Mouse (Mus musculus) heart, adult 18-20 months (tissue): Measurements from ENCODE around the gene Gm47995. TPM values are rescaled to one million over a fixed set of nuclear protein-coding genes. Genes with fewer than 3 reads are reported as not detected.
"Not testable (repeated sequence)": the region's sequence is repeated elsewhere in the genome, so short reads cannot be mapped to it uniquely, and the experiment has no call there.

Experiments
- DNase-seq, 2 experiments: peaks; one replicate each; pipeline ENCODE4 v3.0.0; 2021 to 2022; ENCODE audit warnings: mixed read lengths in 1 of 2
- long read RNA-seq, 2 experiments: library from polyadenylated mRNA; stranded (forward); transcript quantifications; one replicate each; pipeline ENCODE4 v2.0.0; 2021
- total RNA-seq, 2 experiments: library from RNA; stranded (reverse); gene quantifications; 2 replicates each; pipeline ENCODE4 v1.2.3; 2021

Gm47995 gene
- not detected for total RNA-seq
- long read RNA-seq, experiment 1 = 0 reads
- long read RNA-seq, experiment 2 = 0 reads

DNA sequence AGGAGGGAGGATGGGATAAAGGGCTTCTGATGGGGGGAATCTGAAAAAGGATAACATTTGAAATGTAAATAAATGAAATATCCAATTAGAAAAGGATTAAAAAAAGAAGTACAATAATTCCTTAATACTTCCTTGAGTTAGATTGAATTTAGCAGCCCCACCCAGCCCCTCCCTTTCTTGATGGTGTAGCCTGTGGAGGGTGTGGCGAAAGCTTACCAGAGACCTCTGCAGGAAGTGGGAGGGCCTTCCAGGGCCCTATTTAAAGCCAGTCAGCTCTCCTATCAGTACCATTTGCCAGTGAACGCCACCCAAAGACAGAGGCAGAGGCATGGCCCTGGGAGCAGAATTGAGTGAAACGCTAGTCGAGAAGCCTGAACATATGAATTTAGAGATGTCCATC, at the start of gene Gm47995:
Gm47995 (plus strand) TSS at position 329 of the 400 bp plus-strand sequence.
- DNase-seq = not testable (repeated sequence)

GRCm38 (mm10) chr1:151150211-151150610, 48.0 kb upstream of the Gm47995 start:
- no peak for DNase-seq

GRCm38 (mm10) chr1:151151089-151151488, 47.2 kb upstream of the Gm47995 start:
- no peak for DNase-seq

- DNase-seq = peak; percentile 46 to 69
These were observed 45.1 kb upstream of the Gm47995 start for GRCm38 (mm10) chr1:151153056-151153652.

DNA sequence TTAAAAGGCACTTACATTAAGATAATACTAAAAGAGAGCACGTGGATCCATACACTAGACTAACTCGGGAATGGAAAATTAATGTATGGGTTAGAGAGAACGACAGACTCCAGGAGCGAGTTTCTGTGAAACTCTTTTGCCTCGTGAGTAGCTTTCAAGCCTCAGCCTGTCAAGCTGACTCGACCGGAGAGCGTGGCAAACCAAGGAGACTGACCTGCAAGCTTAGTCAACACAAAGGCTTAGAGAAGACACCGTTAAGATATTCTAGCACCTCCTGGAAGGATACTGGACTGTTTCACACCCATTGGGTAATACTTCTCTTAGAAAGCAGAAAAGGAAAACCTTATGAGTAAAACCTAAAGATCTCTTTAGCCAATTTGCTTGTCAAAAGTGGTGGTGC, 44.1 kb upstream of the Gm47995 start:
- not testable (repeated sequence) for DNase-seq

- no peak for DNase-seq
These were observed 42.1 kb upstream of the Gm47995 start for GRCm38 (mm10) chr1:151156129-151156528.

GRCm38 (mm10) chr1:151156777-151157632, 41.2 kb upstream of the Gm47995 start:
- peak in 1 of 2 experiments; percentile 12 for DNase-seq

GRCm38 (mm10) chr1:151157963-151158856, 40.0 kb upstream of the Gm47995 start:
- DNase-seq = no peak

GRCm38 (mm10) chr1:151158857-151159510, 39.3 kb upstream of the Gm47995 start:
- no peak for DNase-seq

- no peak for DNase-seq
These were observed 32.2 kb upstream of the Gm47995 start for GRCm38 (mm10) chr1:151166031-151166430.

DNA sequence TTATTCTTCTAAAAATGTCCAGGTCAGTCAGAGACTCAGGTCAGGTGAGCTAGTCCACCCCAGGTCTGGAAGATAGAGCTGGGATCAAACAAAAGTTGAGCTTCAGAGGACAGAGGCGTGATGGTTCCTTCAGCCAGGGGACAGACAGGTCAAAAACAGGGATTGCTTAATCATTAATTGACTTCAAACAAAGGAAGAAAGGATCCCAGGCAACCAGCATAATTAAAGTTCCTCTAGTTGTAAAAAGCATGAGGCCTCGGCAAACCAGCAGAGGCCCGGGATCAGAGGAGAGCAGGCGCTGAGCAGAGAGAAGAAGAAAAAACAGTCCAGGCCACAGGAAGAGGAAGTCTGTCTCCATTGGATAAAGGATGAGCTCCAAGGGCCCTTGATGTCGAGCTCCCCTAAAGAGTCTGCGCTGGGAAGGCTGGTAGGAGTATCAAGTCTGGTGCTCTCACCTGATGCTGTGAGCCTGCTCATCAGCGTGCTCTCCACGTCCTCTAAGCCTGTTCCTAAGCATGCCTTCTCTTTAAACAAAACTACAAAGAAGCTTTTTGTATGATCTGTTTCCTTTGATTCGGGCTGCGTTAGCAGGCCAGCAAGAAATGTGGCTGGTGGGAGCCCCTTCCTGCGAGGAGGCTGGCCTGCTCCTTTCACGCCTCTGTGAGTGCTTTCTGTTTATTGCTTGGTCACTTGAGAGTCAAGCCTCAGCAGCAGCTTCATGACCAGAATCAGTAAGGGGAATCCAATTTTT, 30.8 kb upstream of the Gm47995 start:
- DNase-seq = no peak

GRCm38 (mm10) chr1:151168637-151169036, 29.6 kb upstream of the Gm47995 start:
- DNase-seq = no peak

- DNase-seq = peak; percentile 73 to 83
These were observed 26.4 kb upstream of the Gm47995 start for GRCm38 (mm10) chr1:151171572-151172461.

- DNase-seq = peak; percentile 22 to 29
These were observed 21.0 kb upstream of the Gm47995 start for GRCm38 (mm10) chr1:151177030-151177936.

DNA sequence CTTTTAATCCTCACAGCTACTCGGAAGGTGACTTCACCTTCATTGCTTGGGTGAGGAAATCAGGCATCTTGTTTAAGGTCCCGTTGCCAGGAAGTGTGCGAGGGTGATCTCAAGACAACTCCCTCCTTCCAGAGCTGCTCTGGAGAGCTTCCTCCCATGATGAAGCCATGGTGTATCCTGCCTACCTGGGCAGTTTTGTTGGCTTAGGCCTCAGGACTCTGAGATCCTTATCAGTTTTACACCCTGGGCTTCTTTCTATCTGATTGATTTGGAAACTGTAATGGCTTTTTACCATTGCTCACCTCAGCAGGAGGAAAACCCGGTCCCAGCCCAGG, 20.3 kb upstream of the Gm47995 start:
- no peak for DNase-seq

- no peak for DNase-seq
These were observed 19.7 kb upstream of the Gm47995 start for GRCm38 (mm10) chr1:151178505-151179083.

GRCm38 (mm10) chr1:151180167-151180566, 18.1 kb upstream of the Gm47995 start:
- no peak for DNase-seq

GRCm38 (mm10) chr1:151182266-151182665, 16.0 kb upstream of the Gm47995 start, which contains the start of gene Gm47985:
Gm47985 (plus strand) TSS chr1:151182537.
- DNase-seq = not testable (repeated sequence)
